ENCODE assay signal across 8 mouse cellular contexts in the genomic region with DNA sequence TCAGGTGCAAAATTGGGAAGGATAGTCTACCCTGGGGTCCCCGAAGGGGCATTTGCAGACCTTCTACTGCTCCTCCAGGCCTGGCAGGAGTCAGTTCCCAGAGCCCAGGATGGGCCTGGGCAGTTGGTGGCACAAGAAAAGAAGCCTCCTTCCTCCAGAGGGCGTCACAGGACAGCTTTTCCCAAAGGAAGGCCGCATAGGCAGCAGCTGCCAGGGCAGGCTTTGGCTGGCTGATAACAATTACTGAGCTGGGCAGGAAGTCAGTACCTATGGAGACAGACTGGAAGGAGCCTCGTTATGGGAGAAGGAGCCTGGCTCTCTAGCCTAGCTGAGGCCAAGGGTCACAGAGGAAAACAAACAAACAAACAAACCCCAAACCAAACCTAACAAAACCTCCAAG. TPM values are rescaled to one million over a fixed set of nuclear protein-coding genes. Genes with fewer than 3 reads are reported as not detected.
DNase-seq lines count a peak whose midpoint lies in the region; ATAC-seq and TF ChIP-seq lines count a peak whose summit lies in the region.

No protein-coding gene starts in this region.

- no peak overlapping the region for H3K9ac ChIP-seq in forebrain, embryonic 12.5 days

- no peak for TF ChIP-seq POLR2A in thymus, adult 2 months (IDR thresholded peaks at IDR 0.05; ENCODE audit: control insufficient read depth, extremely low read depth, insufficient read depth, low read length, poor library complexity)
- no peak for TF ChIP-seq POLR2A in kidney, adult 2 months (IDR thresholded peaks at IDR 0.05; ENCODE audit: low read depth, low read length)

- H3K4me2 ChIP-seq in forebrain, embryonic 12.5 days: no peak overlapping the region

- ATAC-seq in forebrain, embryonic 12.5 days (ENCODE audit: low FRiP score): no peak

- DNase-seq in forebrain, embryonic 10.5 days (ENCODE audit: extremely low spot score, low spot score): peak; percentile 35
- DNase-seq in thymus, adult 2 months: peak; percentile 6
- no peak for DNase-seq in thymus, postnatal 0 days (ENCODE audit: low spot score)
- DNase-seq in embryo, embryonic 11.5 days (ENCODE audit: low read depth, low spot score): peak; percentile 19
- DNase-seq in kidney, adult 2 months: peak; percentile 48
- peak; percentile 62 for DNase-seq in lung, postnatal 10 days
- peak; percentile 9 to 16 for DNase-seq in thymus, postnatal 36 days

- H3K36me3 ChIP-seq in forebrain, embryonic 10.5 days (replicated peaks): no peaks in the 10 kb centered on the region
- no peaks in the 10 kb centered on the region for H3K36me3 ChIP-seq in forebrain, embryonic 12.5 days (replicated peaks)
- H3K36me3 ChIP-seq in thymus, adult 2 months (ENCODE audit: control insufficient read depth, insufficient read depth, low read length): no peaks in the 10 kb centered on the region
- no peaks in the 10 kb centered on the region for H3K36me3 ChIP-seq in kidney, adult 2 months (ENCODE audit: control insufficient read depth, insufficient read depth, low read length)

- peaks cover 21% of the 10 kb centered on the region for H3K4me1 ChIP-seq in forebrain, embryonic 10.5 days
- 0 out of 2 replicates have a peak, but pooled peaks cover 5% of the 10 kb centered on the region for H3K4me1 ChIP-seq in forebrain, embryonic 12.5 days
- no peaks in the 10 kb centered on the region for H3K4me1 ChIP-seq in thymus, adult 2 months (replicated peaks; ENCODE audit: control insufficient read depth, insufficient read depth, low read length)
- no peaks in the 10 kb centered on the region for H3K4me1 ChIP-seq in kidney, adult 2 months (ENCODE audit: control insufficient read depth, insufficient read depth, low read length)

- no peak overlapping the region for H3K4me3 ChIP-seq in forebrain, embryonic 10.5 days
- no peak overlapping the region for H3K4me3 ChIP-seq in forebrain, embryonic 12.5 days (replicated peaks)
- H3K4me3 ChIP-seq in thymus, adult 2 months (ENCODE audit: control insufficient read depth, insufficient read depth, low read length): no peak overlapping the region
- no peak overlapping the region for H3K4me3 ChIP-seq in kidney, adult 2 months (ENCODE audit: insufficient read depth, low read depth, low read length)

- H3K27ac ChIP-seq in forebrain, embryonic 10.5 days: no peak overlapping the region
- no peak overlapping the region for H3K27ac ChIP-seq in forebrain, embryonic 12.5 days
- no peak overlapping the region for H3K27ac ChIP-seq in thymus, adult 2 months (ENCODE audit: control insufficient read depth, insufficient read depth, low read length)
- no peak overlapping the region for H3K27ac ChIP-seq in kidney, adult 2 months (ENCODE audit: insufficient read depth, low read depth, low read length)

- H3K9me3 ChIP-seq in forebrain, embryonic 10.5 days: no peaks in the 10 kb centered on the region
- H3K9me3 ChIP-seq in forebrain, embryonic 12.5 days: no peaks in the 10 kb centered on the region

- WGBS in forebrain, embryonic 10.5 days: 35% methylated on average over 4 of the region's 4 CpGs
- WGBS in forebrain, embryonic 12.5 days: 39% methylated on average over 4 of the region's 4 CpGs
- WGBS in thymus, adult 2 months: 69% methylated on average over 4 of the region's 4 CpGs
- WGBS in kidney, adult 2 months: 50% methylated on average over 4 of the region's 4 CpGs

- TF ChIP-seq CTCF in thymus, adult 2 months (IDR thresholded peaks at IDR 0.05; ENCODE audit: borderline replicate concordance, control insufficient read depth, extremely low read depth, insufficient read depth, low read length, poor library complexity): no peak
- peak; percentile 52 for TF ChIP-seq CTCF in kidney, adult 2 months (conservative IDR thresholded peaks at IDR 0.05; ENCODE audit: insufficient read depth, insufficient read length, low read depth, low read length)

- H3K27me3 ChIP-seq in forebrain, embryonic 10.5 days (ENCODE audit: poor library complexity, severe bottlenecking): no peaks in the 10 kb centered on the region; the same call in 1 of the 2 replicates
- H3K27me3 ChIP-seq in forebrain, embryonic 12.5 days: peaks cover 4% of the 10 kb centered on the region; the same call in 1 of the 2 replicates
- H3K27me3 ChIP-seq in thymus, adult 2 months (ENCODE audit: control insufficient read depth, insufficient read depth, low read length): no peaks in the 10 kb centered on the region
- no peaks in the 10 kb centered on the region for H3K27me3 ChIP-seq in kidney, adult 2 months (replicated peaks; ENCODE audit: control insufficient read depth, insufficient read depth, low read length)

RNA-seq across cellular contexts. Expression of a gene that starts 54.3 kb away (rescaled TPM):
- 0.80 and 0.83 TPM in 2 replicates for polyA plus RNA-seq in forebrain, embryonic 10.5 days (2016; fragmentation: Nextera tagmentation; extraction: Ambion mirVana)
- polyA plus RNA-seq in forebrain, embryonic 12.5 days (2016; fragmentation: Nextera tagmentation; extraction: Ambion mirVana): 2.2 and 2.3 TPM in 2 replicates
- polyA plus RNA-seq in thymus, adult 2 months (2012; rRNA removed): 10.1 and 11.4 TPM in 2 replicates
- 3.0 and 3.4 TPM in 2 replicates for polyA plus RNA-seq in thymus, postnatal 0 days (2015; fragmentation: Nextera tagmentation; extraction: Ambion mirVana)
- 8.5 and 11.4 TPM in 2 replicates for polyA plus RNA-seq in kidney, adult 2 months (2012; rRNA removed)
